Mouse (Mus musculus) limb, embryonic 15.5 days (tissue): ENCODE data around the gene 1700029P11Rik. TPM values are rescaled to one million over a fixed set of nuclear protein-coding genes. Genes with fewer than 3 reads are reported as not detected.
A peak's percentile ranks its signal among the peaks of the same experiment; 100 is the strongest.

Experiments used
- ATAC-seq: fragments of 200-750 bp; cut with Nextera tagmentation; 2 replicates; pipeline ENCODE4 v1.8.0; 2017; ENCODE audit warnings: low read depth, moderate TSS enrichment; ENCODE audit not compliant: insufficient number of reproducible peaks, low FRiP score, low TSS enrichment
- H3K27ac ChIP-seq: fragments of 300-500 bp; sonication (generic); 2 replicates; pipeline ENCODE4 v1.5.1; 2015; ENCODE audit warnings: moderate library complexity, mild to moderate bottlenecking, inconsistent platforms
- H3K27me3 ChIP-seq: fragments of 300-500 bp; sonication (generic); 2 replicates; pipeline ENCODE4 v1.6.1; 2015; ENCODE audit warnings: inconsistent platforms
- H3K36me3 ChIP-seq: fragments of 300-500 bp; sonication (generic); 2 replicates; pipeline ENCODE4 v1.6.1; 2015; ENCODE audit warnings: inconsistent platforms
- H3K4me1 ChIP-seq: fragments of 300-500 bp; sonication (generic); 2 replicates; pipeline ENCODE4 v1.6.1; 2015; ENCODE audit warnings: inconsistent platforms
- H3K4me2 ChIP-seq: fragments of 300-500 bp; sonication (generic); 2 replicates; pipeline ENCODE4 v1.6.1; 2015; ENCODE audit warnings: mild to moderate bottlenecking, inconsistent platforms
- H3K4me3 ChIP-seq: fragments of 300-500 bp; sonication (generic); 2 replicates; pipeline ENCODE4 v1.5.1; 2015; ENCODE audit warnings: mild to moderate bottlenecking, inconsistent platforms
- H3K9ac ChIP-seq: fragments of 300-500 bp; sonication (generic); 2 replicates; pipeline ENCODE4 v1.6.1; 2015; ENCODE audit warnings: inconsistent platforms
- H3K9me3 ChIP-seq: fragments of 300-500 bp; sonication (generic); 2 replicates; pipeline ENCODE4 v1.6.1; 2016; ENCODE audit warnings: inconsistent platforms
- WGBS: fragments of 180-500 bp; shearing (Covaris S2); methylation state at CpG from one replicate; pipeline ENCODE4 v1.1.7; 2015; 5-methylcytosine and 5-hydroxymethylcytosine counted together
- polyA plus RNA-seq: library from polyadenylated mRNA; unstranded; fragments of >200 nt; fragmentation: Nextera tagmentation; extraction: Ambion mirVana; gene quantifications from 2 replicates; pipeline ENCODE4 v1.2.1, GENCODE M21; 2015

Gene 1700029P11Rik
- polyA plus RNA-seq, 1 experiment from 2014 or later, result not detected

DNA sequence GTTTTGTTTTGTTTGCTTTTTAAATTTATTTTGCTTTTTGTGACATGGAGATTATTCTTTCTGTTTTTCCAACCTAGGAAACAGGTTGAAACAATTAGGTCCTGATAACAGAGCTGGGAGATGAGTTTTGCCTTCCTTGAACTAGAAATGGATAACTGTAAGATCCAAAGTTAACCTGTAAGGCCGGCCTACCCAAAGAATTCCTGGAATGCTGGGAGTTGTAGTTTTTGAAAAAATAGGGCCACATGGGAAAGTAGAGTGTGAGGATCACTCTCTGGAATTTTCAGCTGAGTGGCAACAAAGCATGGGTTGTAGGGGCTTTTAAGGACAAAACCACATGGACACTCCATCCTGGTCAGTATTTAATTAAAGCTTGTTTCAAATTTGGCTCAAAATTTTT lies 1.8 kb downstream of the 1700029P11Rik start:
- Histone ChIP-seq H3K4me3 (no peak overlapping the region), H3K4me1 (no peaks in the 10 kb centered on the region), H3K27ac (no peak overlapping the region), H3K4me2 (no peak overlapping the region), H3K9me3 (no peaks in the 10 kb centered on the region), H3K36me3 (no peaks in the 10 kb centered on the region), H3K9ac (no peak overlapping the region), H3K27me3 (no peaks in the 10 kb centered on the region)
- WGBS, result 54% methylated on average over 1 of the region's 1 CpGs
- ATAC-seq, result no peak

DNA sequence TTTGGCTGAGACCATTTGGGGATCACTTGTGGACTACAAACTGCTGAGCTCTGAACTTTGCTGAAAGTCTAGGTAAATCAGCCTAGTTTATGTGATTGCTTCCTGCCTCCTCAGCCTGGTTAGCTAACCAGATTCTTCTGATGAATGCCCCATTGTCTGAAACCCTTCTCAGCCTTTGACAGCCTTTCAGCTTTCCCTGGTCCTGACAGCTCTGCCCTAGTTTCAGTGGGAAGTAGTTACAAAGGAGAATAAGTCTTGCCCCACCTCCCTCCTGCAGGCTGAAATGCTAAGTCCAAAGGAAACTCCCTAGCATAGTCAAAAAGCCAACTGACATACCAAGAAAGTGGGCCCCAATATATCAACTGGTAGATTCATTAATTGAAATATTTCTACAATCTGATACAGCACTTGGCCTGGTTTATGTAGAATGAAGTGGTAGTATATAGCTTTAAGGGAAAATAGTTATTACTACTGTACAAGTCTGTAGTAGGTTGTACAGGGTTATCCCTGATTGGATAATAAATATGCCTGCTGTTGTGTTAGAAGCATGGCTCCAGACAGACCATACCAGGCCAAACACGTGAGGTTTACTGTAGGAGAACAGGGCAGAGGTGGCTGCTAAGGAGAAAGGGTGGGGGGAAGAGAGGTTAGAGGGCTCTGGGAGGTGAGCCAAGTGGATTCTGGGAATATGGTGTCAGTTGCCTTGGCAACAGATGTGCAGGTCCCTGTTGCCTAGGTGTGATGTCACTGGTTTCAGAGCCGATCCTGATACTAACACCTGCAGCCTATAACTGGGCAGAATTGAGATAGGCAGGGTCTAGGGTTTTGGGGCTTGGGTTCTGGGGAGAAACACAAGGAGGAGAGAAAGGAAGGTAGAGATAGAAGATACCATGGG lies 5.2 kb downstream of the 1700029P11Rik start:
- Histone ChIP-seq H3K4me3 (no peak overlapping the region), H3K9ac (no peak overlapping the region), H3K9me3 (no peaks in the 10 kb centered on the region), H3K27me3 (no peaks in the 10 kb centered on the region), H3K4me2 (no peak overlapping the region), H3K36me3 (no peaks in the 10 kb centered on the region), H3K4me1 (peaks cover 3% of the 10 kb centered on the region; the same call in 1 of the 2 replicates), H3K27ac (no peak overlapping the region)
- ATAC-seq, result no peak
- WGBS, result 44% methylated on average over 2 of the region's 2 CpGs

DNA sequence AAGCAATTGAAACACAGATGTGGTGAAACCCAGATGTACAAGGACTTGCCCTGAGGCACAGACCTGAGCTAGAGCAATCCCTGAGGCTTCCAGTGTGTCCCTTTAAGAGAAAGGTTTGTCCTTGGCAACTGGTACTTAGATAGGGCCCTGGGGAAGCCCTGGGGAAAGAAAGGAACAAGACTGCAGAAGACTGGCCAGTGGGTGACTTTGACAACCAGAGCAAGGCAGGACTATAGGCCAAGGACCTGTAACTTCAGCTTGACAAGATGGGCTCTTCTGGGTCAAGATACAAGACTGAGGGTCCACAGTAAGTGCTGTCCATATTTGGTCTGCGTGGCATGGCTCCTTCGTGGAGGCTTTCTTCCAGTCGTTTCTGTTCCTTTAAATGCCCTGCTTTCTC lies 7.3 kb downstream of the 1700029P11Rik start, which contains the start of gene Xrcc6:
TSS of gene Xrcc6 (plus strand) at position 190 of the 400 bp plus-strand sequence.
- Histone ChIP-seq H3K36me3 (no peaks in the 10 kb centered on the region), H3K4me2 (no peak within 1 kb of the TSS), H3K4me3 (no peak within 1 kb of the TSS), H3K9ac (no peak within 1 kb of the TSS), H3K27me3 (no peaks in the 10 kb centered on the region), H3K4me1 (peaks cover 3% of the 10 kb centered on the region; the same call in 1 of the 2 replicates), H3K9me3 (no peaks in the 10 kb centered on the region), H3K27ac (no peak within 1 kb of the TSS)
- WGBS, result 70% methylated on average over 3 of the region's 3 CpGs
- ATAC-seq, result no peak

DNA sequence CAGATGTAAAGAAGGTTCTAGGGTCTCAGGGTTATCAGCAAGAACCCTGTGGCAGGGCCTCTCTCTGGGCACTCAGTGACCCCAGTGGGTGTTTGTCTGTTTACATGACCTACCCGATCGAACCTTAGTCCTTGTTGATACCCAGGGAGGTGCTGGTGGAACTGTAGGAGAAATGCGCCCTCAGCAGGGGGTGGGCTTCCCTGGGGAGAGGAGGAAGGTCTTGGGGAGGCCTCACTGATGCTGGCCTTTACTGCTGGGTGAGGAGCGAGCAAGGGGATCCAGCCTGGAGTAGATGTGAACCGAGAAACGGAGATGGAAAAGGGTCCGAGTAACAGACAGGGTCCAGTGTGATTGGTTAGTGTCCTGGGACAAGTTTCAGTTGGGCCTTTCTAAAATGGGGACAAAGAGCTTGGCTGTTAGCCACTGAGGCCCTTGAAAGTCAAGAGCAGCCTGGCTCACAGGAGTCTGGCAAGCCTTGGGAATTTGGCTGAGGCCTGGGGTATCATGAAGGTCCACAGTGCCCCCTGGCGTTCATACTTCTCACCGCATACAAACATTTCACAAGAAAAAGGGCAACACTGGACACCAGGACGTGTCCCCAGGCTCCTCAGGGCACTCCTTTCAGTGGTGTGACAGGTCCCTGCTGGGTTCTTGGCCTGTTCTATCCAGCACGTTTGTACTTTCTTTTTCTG lies 9.2 kb downstream of the 1700029P11Rik start:
- Histone ChIP-seq H3K9me3 (no peaks in the 10 kb centered on the region), H3K27me3 (no peaks in the 10 kb centered on the region), H3K27ac (0 out of 2 replicates have a peak overlapping the region, but pooled peaks have one; percentile 14), H3K4me3 (no peak overlapping the region), H3K36me3 (peaks cover 13% of the 10 kb centered on the region), H3K9ac (no peak overlapping the region), H3K4me2 (no peak overlapping the region), H3K4me1 (peaks cover 3% of the 10 kb centered on the region; the same call in 1 of the 2 replicates)
- WGBS, result 46% methylated on average over 11 of the region's 11 CpGs
- no peak for ATAC-seq

DNA sequence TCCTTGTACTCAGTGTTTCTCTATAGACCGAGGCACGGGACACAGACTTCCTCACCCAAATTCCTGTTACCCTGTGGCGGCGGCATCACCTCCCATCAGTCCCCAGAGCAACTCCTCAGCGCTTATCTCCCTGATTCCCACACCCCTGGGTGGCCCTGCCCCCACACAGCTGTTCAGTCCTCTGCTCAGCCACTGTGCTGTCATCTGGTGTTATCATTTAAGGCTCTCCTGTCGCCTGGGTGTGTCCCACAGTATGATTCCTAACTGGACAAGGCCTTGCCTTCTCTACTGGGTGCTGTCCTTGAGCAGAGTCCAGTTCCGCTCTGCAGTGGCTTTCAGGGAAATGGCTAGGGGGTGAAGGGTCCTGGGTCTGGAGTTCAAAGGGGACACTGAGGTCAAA lies 10.2 kb downstream of the 1700029P11Rik start:
- Histone ChIP-seq H3K27me3 (no peaks in the 10 kb centered on the region), H3K4me3 (no peak overlapping the region), H3K36me3 (peaks cover 24% of the 10 kb centered on the region), H3K9ac (no peak overlapping the region), H3K9me3 (no peaks in the 10 kb centered on the region), H3K4me1 (peaks cover 3% of the 10 kb centered on the region; the same call in 1 of the 2 replicates), H3K4me2 (no peak overlapping the region), H3K27ac (no peak overlapping the region)
- no peak for ATAC-seq
- 50% methylated on average over 7 of the region's 7 CpGs for WGBS

DNA sequence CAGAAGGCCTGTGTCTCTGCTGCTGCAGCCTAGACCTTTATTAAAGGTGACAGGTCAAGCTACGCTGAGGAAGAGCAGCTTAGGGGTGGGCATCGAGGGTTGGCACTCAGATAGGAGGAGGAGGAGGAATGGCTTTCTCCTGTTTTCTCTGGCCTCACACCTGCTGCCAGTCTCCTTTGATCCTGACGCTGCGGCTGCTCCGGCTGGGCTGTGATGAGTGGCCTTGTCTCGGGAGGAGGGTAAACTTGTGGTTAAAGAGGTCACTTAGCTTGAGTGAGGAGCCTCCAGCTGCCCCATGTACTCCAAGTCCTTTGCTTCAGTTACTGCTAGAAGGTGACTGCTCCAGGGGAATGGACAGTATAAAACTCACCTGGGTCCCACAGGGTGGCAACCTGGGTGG lies 13.7 kb downstream of the 1700029P11Rik start:
- peaks cover 3% of the 10 kb centered on the region; the same call in 1 of the 2 replicates for H3K4me1 ChIP-seq
- H3K9ac ChIP-seq, result no peak overlapping the region
- H3K27ac ChIP-seq, result no peak overlapping the region
- no peak for ATAC-seq
- no peak overlapping the region for H3K4me3 ChIP-seq
- no peaks in the 10 kb centered on the region for H3K9me3 ChIP-seq
- WGBS, result 75% methylated on average over 6 of the region's 6 CpGs
- no peaks in the 10 kb centered on the region for H3K27me3 ChIP-seq
- H3K36me3 ChIP-seq, result peaks cover 56% of the 10 kb centered on the region
- no peak overlapping the region for H3K4me2 ChIP-seq

DNA sequence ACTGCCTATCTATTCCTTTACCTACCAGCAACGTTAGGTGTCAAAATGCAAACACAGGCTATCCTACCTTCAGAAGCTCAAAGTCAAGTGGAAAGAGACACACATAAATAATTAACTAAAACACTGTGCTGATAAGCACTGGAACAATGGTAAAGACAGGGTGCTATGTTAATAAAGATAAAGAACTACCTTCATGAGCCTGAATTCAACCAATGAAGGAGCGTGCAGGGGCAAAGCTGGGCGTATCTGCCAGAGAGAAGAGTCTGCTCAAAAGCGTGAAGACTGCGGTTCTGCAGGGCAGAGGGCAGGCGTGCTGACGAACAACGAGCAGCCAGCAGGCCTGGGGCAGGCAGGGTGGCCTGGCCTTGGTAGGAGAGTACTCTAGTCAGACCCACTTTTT lies 23.9 kb downstream of the 1700029P11Rik start:
- no peaks in the 10 kb centered on the region for H3K4me1 ChIP-seq
- no peaks in the 10 kb centered on the region for H3K9me3 ChIP-seq
- H3K36me3 ChIP-seq, result peaks cover 33% of the 10 kb centered on the region
- 93% methylated on average over 8 of the region's 8 CpGs for WGBS
- no peak overlapping the region for H3K4me2 ChIP-seq
- no peaks in the 10 kb centered on the region for H3K27me3 ChIP-seq
- no peak overlapping the region for H3K9ac ChIP-seq
- H3K27ac ChIP-seq, result no peak overlapping the region
- no peak overlapping the region for H3K4me3 ChIP-seq
- ATAC-seq, result no peak

DNA sequence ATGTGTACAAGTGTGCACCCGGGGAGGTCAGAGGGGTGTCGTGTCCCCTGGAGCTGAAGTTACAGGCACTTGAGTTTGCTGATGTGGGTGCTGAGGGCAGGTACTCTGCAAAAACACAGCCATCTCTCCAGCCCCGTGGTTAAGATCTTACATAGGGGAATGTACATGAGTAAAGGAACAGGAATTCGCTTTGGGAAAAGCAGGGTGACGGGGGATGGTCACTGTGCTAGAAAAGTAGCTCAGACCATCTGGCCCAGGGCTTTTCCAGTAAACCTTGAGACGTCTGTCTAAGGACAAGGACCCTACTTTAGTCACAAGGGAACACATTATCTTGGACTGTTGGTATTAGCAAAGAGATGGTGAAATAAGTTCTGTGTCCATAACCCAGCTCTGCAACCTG lies 31.6 kb downstream of the 1700029P11Rik start:
- Histone ChIP-seq H3K27ac (no peak overlapping the region), H3K36me3 (no peaks in the 10 kb centered on the region; the same call in 1 of the 2 replicates), H3K9me3 (no peaks in the 10 kb centered on the region), H3K9ac (no peak overlapping the region), H3K4me2 (no peak overlapping the region), H3K27me3 (no peaks in the 10 kb centered on the region), H3K4me3 (no peak overlapping the region), H3K4me1 (peaks cover 11% of the 10 kb centered on the region)
- no peak for ATAC-seq
- whole genome bisulfite sequencing, result 83% methylated on average over 6 of the region's 6 CpGs

DNA sequence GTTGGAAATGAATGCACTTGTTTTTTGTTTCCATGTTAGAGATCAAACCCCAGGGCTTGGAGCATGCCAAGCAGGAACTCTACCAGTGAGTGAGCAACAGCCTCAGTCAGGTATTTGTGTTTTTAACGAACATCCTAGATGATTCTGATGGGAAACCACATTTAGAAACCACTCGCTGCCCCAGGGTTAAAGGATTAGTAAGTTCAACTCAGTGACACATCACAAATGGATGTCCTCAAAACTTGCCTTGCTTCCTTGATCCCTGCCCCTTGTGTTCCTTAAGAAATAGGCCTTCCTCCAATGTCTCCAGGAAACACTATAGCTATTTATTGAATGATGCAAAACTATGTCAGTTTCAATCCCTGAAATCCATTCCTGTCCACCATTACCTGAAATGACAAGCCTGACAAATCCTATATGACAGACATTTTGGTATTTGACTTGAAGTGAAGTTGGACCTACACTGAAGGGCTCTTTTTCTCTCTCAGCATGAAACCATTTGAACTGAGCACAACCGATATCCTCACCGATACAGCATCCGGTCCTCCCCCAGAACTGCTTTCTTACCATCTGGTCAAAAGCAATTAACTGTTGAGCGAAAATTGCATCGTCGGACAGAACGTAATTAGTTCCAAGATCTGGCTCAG lies 34.5 kb downstream of the 1700029P11Rik start:
- 13% methylated on average over 9 of the region's 9 CpGs for WGBS
- peaks cover 11% of the 10 kb centered on the region for H3K4me1 ChIP-seq
- peak overlapping the region; percentile 96 for H3K4me3 ChIP-seq
- peak overlapping the region; percentile 85 for H3K9ac ChIP-seq
- no peaks in the 10 kb centered on the region for H3K9me3 ChIP-seq
- no peaks in the 10 kb centered on the region for H3K27me3 ChIP-seq
- no peak for ATAC-seq
- peak overlapping the region; percentile 89 for H3K4me2 ChIP-seq
- H3K27ac ChIP-seq, result no peak overlapping the region
- peaks cover 10% of the 10 kb centered on the region for H3K36me3 ChIP-seq

DNA sequence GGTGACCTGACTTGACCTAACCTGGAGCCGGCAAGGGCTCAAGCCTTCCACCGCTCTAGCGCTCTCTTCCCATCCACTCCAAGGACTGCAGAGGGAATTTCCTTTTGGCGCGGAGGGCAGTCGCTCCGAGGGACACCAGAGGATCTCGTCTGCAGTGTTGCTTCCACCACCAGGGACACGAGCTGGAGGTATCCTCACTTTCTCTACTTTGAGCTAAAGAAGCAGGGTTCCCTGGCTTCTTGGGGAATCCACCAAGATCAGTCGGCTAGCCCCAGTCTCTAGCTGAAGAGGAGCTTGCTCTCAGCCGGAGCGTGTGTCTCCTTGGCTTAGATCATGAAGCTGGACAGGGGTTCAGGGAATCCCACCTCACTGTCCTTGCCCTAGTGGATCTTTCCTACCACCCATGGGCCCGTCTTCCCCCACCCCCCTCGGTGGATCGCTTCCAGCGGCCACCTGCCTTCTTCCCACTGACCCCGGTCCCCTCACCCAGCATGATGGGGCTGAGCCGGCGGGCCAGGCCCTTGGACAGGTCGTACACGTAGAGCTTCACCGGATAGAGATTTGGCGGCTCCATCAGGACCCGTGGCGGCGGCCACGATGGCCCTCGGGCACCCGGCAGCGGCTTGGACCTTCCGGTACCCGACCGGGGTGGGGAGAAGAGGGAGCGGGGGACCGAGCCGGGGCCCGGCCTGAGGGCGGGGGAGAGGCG lies 35.2 kb downstream of the 1700029P11Rik start:
- Histone ChIP-seq H3K27me3 (no peaks in the 10 kb centered on the region), H3K36me3 (peaks cover 13% of the 10 kb centered on the region), H3K4me3 (peak overlapping the region; percentile 96), H3K27ac (peak overlapping the region; percentile 69), H3K4me2 (peak overlapping the region; percentile 89), H3K9me3 (no peaks in the 10 kb centered on the region), H3K9ac (peak overlapping the region; percentile 85), H3K4me1 (peaks cover 11% of the 10 kb centered on the region)
- under 1% methylated on average over 39 of the region's 39 CpGs for WGBS
- peak; percentile 50 for ATAC-seq

DNA sequence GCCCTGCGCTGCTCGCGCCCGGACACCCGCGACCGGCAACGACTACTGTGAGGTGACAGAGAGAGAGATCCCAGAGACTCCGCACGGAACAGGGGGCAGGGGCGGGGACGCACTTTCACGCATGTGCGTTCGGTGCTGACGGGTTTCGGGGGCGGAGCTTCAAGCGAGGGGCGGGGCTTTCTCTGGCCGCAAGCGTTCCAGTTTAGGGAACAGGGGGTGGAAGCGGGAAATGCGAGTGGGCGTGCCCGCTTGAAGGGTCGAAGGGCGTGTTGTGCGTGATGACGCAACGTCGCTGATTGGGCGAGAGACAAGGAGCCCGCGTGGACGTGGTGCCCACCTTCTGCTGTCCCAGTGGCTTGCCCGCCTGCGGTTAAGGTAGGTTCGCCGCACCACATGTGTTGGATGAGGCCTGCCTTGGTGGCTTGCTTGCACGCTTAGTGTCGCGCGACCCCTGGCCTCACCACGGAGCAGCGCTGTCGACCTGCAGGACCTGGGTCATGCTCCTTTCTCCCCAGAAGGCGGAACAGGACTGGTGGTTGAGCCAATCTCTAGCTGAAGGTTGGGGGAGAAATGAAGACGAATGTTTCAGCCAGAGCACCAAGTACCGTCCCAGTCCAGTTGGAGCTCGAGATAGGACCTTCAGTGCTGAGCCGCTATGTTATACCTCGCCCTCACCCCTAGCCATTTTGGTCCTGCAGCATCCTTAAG lies 35.9 kb downstream of the 1700029P11Rik start:
- Histone ChIP-seq H3K27me3 (no peaks in the 10 kb centered on the region), H3K36me3 (peaks cover 13% of the 10 kb centered on the region), H3K4me2 (peak overlapping the region; percentile 89), H3K9me3 (no peaks in the 10 kb centered on the region), H3K9ac (peak overlapping the region; percentile 85), H3K4me3 (peak overlapping the region; percentile 96), H3K27ac (peak overlapping the region; percentile 69), H3K4me1 (peaks cover 11% of the 10 kb centered on the region)
- peak; percentile 94 for ATAC-seq
- WGBS, result under 1% methylated on average over 51 of the region's 53 CpGs
